Mouse (Mus musculus): Measurements from ENCODE around the gene Cyfip1.
A peak's percentile ranks its signal among the peaks of the same experiment; 100 is the strongest.

Cyfip1 gene

DNA sequence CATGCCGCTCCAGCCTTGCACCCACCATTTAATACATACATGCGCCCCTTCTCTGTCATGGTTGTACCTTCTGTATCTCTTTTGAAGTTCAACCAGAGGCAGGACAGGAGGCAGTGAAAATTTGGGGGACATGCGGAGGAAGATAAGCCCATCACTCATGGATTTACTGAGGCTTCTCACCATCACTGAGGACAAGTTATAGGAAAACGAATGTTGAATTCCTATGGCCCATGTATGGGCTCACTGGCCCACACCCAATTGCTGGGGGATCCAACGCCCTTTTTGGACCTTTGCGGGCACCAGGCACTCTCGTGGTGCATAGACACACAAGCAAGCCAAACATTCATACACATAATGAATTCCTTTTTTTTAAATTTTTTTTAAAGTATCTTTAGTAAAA is at the start of gene Cyfip1:
Gene Cyfip1 (plus strand): TSS at position 301 of the 400 bp plus-strand sequence.
- peak; percentile 34 for DNase-seq

DNA sequence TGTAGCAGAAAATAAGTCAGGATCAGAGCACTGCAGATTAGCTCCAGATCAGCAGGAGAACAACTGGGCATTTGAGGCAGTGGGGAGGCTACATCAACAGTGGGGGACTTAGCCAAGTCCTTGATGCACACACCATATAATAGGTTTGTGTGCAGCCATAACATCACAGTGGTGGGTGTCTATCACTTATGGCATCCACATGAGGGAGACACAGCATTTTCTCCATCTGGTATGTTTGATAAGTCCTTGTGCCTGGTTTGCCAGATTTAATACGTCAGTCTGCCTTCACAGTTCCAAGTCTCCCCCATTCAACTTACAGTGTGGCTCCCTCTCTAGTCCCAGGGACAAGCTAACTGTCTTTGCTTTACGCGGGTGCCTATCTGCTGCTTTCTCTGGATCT is 49.3 kb upstream of the Cyfip1 start:
- no peak for DNase-seq

DNA sequence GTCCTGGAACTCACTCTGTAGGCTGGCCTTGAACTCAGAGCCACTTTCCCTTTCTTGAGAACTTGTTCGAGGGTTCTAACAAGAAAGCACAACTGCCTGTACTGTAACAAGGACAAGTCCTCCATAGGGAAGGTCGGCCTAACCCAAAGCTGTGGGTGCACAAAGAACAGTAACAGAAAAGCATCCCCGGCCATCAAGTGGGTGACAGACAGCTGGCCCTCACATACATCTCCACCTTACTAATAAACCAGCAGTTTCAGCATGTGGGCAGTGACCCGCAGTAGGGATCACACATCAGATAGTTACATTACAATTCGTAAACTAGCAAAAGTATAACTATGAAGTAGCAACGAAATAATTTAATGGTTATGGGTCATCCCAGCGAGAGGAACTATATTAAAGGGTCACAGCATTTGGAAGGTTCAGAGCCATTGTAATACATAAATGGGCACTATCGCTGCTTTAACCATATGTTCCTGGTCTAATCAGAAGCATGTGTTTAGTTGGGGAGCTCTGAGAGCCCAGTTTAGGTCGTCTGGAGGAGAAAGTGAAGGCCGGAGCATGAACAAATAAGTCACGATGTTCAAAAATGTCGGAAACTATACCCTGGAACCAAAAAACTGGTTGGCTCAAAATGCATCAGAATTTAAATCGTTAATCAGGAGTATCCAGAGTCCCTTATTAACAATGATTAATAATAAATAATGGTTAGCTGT is 48.2 kb upstream of the Cyfip1 start:
- no peak for DNase-seq

DNA sequence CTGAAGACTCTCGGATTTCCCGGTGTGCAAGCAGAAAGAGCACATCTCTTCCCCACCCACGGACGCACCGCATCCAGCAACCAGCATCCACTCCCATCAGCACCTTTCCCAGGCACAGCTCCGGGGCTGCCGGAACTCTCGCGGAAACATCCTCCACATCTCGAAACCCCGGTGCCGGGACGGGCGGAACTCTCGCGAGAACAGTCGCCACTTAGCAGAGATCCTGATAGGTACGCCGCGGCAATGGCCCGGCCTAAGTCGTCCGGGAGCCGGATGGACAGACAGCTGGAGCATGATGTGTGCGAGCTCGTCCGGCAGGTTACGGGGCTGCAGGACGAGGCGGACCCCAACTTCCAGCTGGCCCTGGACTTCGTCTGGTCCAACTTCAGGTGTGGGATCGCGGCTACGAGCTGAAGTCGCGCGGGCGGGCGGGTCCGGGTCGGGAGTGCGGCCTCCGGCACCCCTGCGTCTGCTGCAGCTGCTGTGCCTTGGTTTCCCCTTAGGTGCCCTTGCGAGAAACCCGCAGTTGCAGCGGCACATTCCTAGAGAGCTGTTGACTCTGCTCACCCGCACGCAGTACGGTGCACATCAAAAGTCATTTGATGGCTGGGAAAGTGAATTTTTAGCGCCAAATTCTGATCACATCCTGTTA is 47.5 kb upstream of the Cyfip1 start, which contains the start of gene Tubgcp5:
Gene Tubgcp5 (plus strand): TSS at position 203 of the 652 bp plus-strand sequence.
- peak; percentile 97 for DNase-seq

DNA sequence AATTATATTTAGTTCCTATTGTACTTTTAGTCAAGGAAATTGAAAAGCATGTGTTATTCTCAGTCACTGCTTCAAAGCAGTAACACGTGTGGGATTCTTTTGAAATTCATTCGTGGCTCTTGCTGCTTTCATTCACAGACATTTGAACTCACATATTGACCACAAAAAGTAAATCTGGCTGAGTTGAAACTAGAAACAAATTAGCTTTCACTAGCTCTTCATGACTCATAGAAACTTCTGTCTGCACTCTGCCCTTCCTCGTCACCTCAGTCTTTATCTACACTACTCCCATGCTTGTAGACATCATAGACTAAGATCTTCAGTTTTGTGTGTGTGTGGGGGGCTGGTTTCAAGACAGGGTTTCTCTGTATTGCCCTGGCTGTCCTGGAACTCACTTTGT is 41.6 kb upstream of the Cyfip1 start:
- DNase-seq: no peak

DNA sequence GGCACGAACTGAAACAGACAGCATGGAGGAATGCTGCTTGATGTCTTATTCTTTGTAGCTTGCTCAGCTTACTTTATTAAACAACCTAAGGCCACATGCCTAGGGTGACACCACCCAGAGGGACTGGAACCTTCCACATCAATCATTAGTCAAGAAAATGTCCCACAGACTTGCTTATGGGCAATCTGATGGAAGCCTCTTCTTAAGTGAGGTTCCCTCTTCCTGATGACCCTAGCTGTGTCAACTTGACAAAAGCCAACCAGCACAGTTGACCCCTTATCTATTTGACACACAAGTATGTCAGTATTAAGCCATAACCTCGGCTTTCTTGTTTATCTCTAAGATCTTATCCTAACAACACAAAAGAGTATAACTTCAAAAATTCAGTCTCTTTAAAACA is 31.6 kb upstream of the Cyfip1 start:
- no peak for DNase-seq

DNA sequence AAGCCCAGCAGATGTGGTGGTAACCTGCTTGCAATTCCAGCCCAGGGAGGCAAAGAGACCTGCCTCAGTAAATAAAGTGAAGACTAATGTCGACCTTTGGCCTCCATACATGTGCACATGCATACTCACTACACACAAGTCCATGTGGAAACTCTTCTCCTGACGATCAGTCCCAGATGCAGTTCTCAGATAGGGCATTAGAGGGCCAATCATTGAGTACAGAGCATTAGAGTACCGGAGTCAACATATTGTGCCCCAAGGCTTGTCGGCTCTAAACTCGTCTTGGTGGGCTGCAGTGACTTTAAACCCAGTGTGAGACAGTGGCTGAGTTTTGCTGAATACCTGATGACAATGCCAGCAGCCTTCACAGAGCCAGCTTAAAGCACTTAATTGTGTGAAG is 17.1 kb upstream of the Cyfip1 start:
- no peak for DNase-seq

DNA sequence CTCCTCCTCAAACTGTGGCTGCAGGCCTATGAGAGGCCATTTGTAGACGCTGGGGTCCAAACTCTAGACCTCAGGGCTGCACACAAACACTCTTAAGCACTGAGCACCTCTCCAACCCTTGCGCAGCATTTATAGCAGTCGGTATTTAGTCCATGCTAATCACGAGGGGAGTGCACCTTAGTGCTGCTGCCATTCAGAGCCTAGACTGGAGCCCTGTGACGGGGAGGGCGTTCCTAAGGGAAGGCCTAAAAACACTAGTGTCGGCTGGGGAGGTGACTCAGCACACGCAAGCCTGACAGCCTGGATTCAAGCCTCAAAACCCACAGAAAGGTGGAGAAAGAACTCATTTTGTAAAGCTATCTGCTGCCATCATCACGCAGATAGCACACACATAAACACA is 14.0 kb upstream of the Cyfip1 start:
- no peak for DNase-seq

DNA sequence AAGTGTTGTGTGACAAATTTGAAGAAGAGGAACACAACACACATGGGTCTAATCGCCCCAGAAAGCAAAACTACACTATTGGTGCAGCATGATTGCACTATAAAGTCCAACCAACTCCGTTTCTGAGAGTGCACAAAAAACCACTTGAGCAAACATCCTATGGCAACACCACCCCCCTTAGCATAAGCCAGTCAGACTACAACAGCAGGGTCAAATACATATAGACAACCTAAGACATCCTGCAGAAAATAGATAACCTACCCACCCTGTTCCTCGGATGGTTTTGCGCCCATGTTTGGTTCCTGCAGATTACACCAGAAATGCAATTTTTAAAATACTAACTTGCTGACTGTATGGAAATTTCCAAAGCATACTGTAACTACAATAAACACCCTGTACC is 4.7 kb upstream of the Cyfip1 start:
- DNase-seq: no peak

DNA sequence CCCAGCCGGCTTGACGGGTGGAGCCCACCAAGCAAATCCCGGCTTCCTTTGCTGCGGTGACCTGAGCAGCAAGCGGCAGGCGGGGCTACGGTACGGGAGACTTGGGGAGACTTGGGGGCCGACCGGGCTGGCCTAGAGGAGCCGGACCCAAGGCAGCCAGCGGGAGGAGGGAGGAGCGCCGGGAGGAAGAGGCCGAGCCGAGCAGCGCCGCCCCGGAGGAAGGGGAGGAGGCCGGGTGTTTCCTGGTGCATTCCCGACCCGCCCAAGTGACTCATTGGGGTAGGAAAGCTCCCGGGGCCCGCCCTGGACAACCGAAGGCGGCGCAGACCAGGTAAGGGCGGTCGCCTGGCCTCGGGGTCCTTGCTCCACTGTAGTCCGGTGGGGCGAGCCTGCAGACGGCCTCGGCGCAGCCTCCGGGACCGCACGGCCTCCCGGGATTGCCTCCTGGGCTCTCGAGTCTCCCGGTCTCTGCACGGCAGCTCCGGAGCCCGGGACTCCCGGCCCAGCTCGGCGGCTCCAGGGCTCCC is 495 bp downstream of the Cyfip1 start:
- peak; percentile 91 for DNase-seq

DNA sequence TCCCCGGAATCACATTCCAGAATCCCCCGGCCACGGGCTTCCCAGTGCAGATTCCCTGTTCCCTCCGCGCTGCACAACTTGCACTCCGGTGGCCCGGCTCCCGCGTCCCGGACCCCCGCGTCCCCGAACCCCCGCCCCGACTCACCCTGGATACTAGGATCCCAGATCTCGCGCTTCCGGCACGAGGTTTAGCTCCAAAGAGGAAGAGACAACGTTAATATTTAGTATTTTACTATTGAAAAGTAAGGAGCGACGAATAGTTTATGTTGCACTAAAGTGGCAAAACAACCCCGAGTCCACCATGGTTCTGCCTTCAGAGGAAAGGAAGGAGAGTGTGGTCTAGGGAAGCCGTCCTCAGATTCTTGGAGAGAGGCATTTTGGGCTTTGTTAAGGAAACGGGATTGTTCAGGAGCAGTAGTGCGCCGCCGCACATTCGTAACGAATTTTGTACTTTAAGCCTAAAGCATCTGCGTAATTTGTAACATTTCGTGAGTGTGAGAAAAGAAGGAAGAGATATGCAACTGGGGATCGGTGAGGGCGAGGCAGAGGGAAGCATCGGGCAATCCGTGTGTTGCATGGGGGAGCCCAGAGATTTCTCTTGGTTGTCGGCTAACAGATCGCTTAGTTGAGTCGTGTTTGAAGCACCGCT is 1.1 kb downstream of the Cyfip1 start:
- DNase-seq: no peak

DNA sequence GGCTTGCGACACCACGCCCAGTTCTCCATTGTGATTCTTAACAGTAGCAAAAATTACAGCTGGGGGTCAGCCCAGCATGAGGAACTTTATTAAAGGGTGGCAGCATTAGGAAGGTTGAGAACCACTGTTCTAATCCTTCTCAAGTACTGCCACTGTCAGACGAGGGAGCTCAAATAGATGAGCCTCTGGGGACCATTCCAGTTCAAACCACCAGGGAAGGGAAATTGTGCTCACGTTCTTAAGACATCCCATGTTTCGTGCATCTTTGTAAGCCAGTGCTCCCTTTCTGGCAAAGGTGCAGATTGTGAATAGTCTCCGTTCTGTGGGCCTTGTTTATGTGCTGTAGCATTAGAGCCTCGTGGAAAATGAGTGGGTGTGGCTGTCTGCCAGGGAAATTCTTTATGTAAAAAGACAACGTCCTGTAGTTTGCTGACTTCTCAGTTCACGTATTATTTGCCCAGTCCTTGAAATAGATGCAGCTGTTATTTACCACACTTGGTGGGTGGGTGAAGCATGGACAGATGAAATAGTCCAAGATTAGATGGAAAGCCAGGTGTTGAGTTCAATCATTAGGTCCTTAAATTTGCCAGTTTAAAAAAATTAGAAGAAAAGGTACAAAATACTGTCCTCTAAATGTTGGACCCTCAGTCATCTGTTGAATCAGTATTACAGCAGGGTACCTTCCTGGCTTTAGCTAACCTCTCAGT is 5.2 kb downstream of the Cyfip1 start:
- DNase-seq: no peak

DNA sequence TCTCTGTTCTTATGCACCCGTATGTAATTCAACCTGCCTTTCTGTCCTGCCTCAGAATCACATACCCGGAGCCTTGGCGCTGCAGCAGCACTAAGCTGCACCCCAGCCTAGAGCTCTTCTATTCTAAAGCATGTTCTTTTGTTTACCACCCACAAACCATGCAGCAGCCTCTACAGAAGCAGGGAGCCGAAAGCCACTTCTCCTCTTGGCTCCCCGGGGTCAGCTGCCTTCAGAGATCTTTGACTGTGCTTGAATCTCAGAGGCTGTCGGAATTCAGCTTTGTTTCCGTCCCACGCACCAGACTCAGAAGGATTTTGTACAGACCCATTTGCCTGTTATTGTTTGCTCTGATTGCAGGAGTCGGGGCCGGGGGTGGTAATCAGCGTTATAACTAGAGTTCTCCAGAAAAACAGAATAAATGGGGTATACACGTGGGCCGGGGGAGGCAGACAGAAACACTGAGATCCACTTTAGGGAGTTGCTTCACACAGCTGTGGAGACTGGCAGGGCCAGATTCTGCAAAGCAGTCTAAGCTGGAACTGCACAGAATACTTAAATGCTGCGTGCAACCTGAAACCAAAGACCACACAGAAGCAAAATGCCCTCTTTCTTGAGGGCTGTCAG is 8.5 kb downstream of the Cyfip1 start:
- no peak for DNase-seq

DNA sequence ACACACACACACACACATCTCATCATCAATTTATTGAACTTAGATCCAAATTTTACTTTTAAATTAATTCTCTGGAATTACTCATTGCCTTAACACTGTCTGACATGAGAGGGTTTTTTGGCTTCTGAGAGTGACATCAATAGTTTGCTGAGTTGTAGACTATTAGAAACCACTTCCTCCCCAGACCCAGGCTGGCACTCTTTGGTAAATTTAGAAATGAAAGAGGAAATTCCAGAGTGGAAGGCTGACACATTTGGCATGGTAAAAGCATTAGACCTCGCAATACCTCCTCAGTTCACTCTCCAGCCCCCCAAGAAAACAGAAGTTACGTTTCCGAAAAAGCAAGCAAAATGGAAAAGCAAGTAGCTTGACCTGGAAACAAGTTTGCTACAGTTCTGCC is 11.2 kb downstream of the Cyfip1 start:
- DNase-seq: no peak

DNA sequence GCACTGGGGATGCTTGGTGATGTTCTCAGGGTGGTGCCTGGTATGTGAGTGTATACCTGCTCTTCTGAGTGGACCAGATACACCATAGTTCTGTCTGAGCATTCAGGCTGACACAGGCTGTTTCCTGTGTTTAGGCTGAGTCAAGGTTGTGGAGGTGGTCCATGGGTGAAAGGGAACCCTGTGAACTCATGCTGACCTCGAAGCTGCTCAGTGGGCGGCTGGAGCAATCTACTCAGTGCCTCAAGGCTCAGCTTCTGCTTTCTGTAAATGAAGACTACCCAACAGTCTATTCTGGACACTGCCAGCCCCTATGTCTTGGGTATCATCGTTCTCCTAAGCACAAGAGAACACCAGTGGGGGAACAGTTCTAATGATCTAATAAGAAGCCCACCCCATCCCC is 14.1 kb downstream of the Cyfip1 start:
- no peak for DNase-seq

DNA sequence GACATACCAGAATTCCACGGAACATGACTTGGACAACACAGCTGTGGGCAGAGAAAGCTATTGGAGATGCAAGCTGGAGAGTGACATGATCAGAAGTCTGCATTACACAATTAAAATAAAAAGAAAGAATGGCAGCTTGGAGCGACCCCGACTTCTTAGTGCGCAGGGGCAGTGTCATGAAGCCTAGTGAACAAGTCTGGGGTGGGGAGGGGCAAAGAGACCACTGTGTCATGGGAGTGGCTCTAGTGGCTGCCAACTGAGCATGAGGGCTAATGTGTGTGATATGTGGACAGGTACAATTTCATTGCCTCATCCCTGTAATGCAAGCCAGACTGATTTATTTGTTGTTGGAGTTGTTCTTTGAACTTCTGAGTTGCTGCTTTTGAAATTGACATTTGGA is 15.2 kb downstream of the Cyfip1 start:
- DNase-seq: no peak

DNA sequence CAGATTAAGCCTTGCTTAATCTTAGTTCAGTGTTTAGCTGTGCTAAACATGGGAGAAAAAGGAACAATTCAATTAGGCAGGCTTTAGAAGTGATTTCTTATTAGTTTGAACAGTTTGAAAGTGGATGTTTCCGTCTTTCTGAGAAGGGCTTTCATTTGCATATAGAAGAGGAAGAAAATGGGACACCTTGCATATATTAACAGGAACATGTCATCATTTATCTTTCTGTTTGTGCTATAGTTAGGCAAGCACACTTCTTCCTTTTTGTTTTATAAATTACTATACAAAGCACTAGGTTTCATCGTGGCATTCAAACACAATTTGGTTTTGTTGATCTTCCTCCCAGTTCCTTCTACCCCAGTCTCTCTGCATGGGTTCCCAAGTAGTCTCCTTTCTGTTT is 16.2 kb downstream of the Cyfip1 start:
- DNase-seq: no peak

DNA sequence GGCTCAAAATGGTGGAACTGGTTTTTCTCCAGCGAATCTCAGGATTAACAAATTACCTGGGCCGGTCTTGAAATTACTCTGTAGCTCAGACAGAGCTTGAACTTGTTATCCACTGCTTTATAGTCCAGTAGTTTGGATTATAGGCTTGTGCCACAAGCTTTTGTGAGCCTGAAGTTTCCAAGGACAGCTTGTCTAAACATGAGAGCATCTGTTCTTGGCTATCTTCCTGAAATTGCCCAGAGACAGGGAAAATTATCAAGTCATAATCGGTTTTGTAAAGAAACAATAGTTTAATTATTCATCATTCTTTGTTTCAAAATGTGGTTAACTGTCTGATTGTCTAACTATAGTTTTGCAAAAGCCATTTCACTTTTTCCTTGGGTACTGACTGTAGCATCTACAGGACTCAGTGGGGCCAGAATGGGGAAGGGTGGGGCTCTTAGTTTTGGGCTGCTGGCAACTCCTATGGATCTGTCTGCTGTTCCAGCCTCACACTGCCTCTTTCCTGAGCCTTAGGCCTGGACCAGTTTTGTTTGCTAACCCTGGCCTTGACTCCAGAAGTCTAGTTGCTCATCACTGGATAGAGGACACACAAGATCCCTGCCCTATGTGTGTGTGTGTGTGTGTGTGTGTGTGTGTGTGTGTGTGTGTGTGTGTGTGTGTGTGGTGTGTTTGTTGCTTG is 17.4 kb downstream of the Cyfip1 start:
- DNase-seq: peak; percentile 23

DNA sequence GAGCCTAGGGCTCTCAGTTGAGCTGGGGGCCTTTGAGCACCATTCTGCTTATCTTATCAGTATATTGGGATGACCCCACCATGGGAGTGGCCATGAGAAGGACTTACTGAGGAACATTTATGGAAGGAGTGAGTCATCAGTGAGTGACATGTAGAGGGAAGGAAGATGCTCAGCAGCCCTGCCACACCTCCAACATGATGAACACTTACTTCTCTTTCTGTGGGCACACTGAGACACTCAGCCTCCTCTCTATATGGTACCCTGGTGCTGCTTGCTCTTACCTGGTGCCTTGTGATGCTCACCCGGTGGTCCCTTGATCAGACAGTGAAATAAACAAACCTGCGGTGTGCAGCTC is 17.9 kb downstream of the Cyfip1 start:
- no peak for DNase-seq

DNA sequence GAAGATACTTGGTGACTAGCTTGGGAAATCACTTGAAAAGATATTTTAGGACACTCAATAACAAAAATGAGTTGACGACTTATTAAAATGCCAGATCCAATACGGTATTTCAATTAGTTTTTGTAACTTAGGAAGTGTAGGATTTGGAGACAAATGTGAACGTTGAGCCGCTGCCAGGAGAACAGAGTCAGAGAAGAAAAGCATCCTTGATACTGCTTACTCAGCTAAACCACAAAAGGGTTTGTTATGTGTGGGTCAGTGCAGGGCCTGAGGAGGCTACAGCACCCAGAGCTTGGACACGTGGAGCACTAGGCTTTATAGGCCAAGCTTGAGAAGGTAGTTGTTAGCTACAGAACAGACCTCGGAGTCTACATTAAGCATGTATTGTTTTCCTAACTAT is 18.4 kb downstream of the Cyfip1 start:
- no peak for DNase-seq

DNA sequence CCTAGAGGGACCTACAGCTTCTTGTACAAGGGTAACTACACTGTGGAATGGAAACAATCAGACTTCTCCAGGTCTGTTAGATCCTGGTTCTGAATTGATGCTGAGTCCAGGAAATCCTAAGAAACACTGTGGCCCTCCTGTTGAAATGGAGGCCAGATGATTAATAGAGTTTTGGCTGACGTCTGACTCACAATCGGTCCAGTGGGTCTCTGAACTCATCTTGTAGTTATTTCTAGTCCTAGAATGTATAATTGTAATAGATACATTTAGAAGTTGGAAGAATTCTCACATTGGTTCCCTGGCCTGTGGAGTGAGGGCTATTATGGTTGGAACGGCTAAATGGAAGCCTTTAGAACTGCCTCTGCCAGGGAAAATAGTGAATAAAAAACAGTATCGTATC is 19.6 kb downstream of the Cyfip1 start:
- DNase-seq: no peak

DNA sequence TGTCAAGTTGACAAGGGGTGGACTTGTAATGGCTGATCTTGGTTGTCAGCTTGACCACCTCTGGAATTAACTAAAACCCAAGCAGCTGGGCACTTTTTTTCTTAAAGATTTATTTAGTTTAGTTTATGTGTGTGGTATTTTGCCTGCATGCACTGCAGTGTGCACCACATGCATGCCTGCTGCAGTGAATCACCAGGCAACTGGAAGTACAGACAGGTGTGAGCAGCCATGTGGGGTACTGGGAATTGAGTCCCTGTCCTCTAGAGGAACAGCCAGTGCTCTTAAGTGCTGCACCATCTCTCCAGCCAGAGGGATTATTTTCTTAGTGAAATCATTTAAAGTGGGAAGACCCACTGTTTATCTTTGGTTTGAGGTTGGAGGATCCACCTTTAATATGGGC is 23.5 kb downstream of the Cyfip1 start:
- no peak for DNase-seq

Data from cerebellum, adult 9-11 months (tissue).